Mouse (Mus musculus) right cerebral cortex, postnatal 10 days (tissue): ENCODE results near the gene Syt16.

Source experiments
- DNase-seq, 2 experiments: peaks; one replicate each; pipeline ENCODE4 v3.0.0; 2021; ENCODE audit warnings: low spot score in 2 of 2

Gene Syt16

GRCm38 (mm10) chr12:74013739-74014138 is 16.3 kb downstream of the Syt16 start:
- DNase-seq = peak; percentile 84 to 89

GRCm38 (mm10) chr12:74014739-74015270 is 17.3 kb downstream of the Syt16 start:
- DNase-seq = no peak

GRCm38 (mm10) chr12:74015491-74015890 is 18.0 kb downstream of the Syt16 start:
- DNase-seq = no peak

GRCm38 (mm10) chr12:74023260-74023659 is 25.8 kb downstream of the Syt16 start:
- DNase-seq = peak in 1 of 2 experiments; percentile 35

- peak in 1 of 2 experiments; percentile 23 for DNase-seq
These were observed 27.5 kb downstream of the Syt16 start for GRCm38 (mm10) chr12:74024912-74025311.

GRCm38 (mm10) chr12:74043225-74043624 is 45.8 kb downstream of the Syt16 start:
- no peak for DNase-seq

GRCm38 (mm10) chr12:74043755-74044154 is 46.3 kb downstream of the Syt16 start:
- peak; percentile 48 to 59 for DNase-seq

GRCm38 (mm10) chr12:74044241-74044640 is 46.8 kb downstream of the Syt16 start:
- no peak for DNase-seq

GRCm38 (mm10) chr12:74055336-74055931 is 58.0 kb downstream of the Syt16 start:
- peak; percentile 90 for DNase-seq

- peak in 1 of 2 experiments; percentile 46 for DNase-seq
These were observed 58.7 kb downstream of the Syt16 start for GRCm38 (mm10) chr12:74056162-74056561.

- DNase-seq = no peak
These were observed 65.1 kb downstream of the Syt16 start for GRCm38 (mm10) chr12:74062547-74062946.

GRCm38 (mm10) chr12:74068912-74069311 is 71.5 kb downstream of the Syt16 start:
- DNase-seq = no peak

- no peak for DNase-seq
These were observed 78.1 kb downstream of the Syt16 start for GRCm38 (mm10) chr12:74075590-74075989.

- DNase-seq = peak in 1 of 2 experiments; percentile 53
These were observed 78.6 kb downstream of the Syt16 start for GRCm38 (mm10) chr12:74076091-74076490.

GRCm38 (mm10) chr12:74081122-74081521 is 83.7 kb downstream of the Syt16 start:
- DNase-seq = no peak

GRCm38 (mm10) chr12:74084389-74084788 is 86.9 kb downstream of the Syt16 start:
- DNase-seq = no peak

GRCm38 (mm10) chr12:74087086-74087485 is 89.6 kb downstream of the Syt16 start:
- DNase-seq = no peak

GRCm38 (mm10) chr12:74089342-74090131 is 92.1 kb downstream of the Syt16 start:
- no peak for DNase-seq

GRCm38 (mm10) chr12:74092546-74092945 is 95.1 kb downstream of the Syt16 start:
- DNase-seq = no peak

GRCm38 (mm10) chr12:74093110-74093509 is 95.6 kb downstream of the Syt16 start:
- no peak for DNase-seq

- no peak for DNase-seq
These were observed 97.2 kb downstream of the Syt16 start for GRCm38 (mm10) chr12:74094701-74095100.

GRCm38 (mm10) chr12:74098572-74099290 is 101.3 kb downstream of the Syt16 start:
- DNase-seq = no peak
